Mouse (Mus musculus) gastrocnemius, postnatal 10 days (tissue): ENCODE measurements at regions not wholly inside any gene's neighbourhood (a gene's known extent, or its start where the extent isn't known, plus 50 kb on each side); places are given as distances from the start of the nearest gene placed in this dataset.

Experiments
- DNase-seq: peaks from one replicate; pipeline ENCODE4 v3.0.0; 2021; ENCODE audit warnings: mixed read lengths

GRCm38 (mm10) chr9:116329147-116329546 lies 154.0 kb upstream of the Tgfbr2 start:
- no peak for DNase-seq

DNA sequence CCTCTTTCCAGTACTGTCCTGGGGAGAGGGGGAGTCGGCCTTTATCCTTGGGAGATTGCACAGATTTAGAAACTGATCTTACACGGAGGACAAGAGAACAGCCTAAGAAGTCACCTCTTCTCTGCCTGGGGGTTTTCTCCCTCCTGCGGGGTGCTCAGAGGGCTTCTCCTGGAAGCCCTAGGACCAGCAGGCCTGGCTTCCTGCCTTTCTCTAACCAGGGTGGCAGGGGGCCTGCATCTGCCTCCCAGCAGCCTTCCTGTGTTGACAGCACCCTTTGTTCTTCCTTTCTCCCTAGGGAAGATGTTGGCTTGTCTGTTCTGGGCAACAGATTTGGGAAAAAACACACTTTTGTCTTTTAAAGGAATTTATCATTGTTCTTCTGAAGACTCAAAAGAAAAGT lies 153.0 kb upstream of the Tgfbr2 start:
- no peak for DNase-seq

DNA sequence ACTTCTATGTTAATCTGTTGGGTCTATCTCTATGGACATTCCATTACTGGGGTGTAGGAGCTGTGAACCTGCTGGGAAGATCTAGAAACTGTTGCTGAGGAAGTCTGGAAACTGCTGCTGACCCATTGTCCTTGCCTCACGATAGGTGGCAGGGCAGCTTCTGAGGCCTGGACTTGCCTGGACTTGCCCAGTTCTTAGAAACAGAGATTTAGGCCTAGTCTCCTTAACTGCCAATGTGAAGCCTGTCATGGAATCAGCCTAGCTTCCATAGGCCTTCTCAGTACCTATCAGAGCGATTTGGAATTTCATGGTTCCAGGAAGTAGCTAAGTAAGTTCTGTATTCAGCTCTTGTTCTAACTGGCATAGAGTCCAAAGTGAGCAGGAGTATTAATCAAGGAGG lies 151.9 kb upstream of the Tgfbr2 start:
- no peak for DNase-seq

GRCm38 (mm10) chr9:116324971-116325370 lies 149.8 kb upstream of the Tgfbr2 start:
- no peak for DNase-seq

DNA sequence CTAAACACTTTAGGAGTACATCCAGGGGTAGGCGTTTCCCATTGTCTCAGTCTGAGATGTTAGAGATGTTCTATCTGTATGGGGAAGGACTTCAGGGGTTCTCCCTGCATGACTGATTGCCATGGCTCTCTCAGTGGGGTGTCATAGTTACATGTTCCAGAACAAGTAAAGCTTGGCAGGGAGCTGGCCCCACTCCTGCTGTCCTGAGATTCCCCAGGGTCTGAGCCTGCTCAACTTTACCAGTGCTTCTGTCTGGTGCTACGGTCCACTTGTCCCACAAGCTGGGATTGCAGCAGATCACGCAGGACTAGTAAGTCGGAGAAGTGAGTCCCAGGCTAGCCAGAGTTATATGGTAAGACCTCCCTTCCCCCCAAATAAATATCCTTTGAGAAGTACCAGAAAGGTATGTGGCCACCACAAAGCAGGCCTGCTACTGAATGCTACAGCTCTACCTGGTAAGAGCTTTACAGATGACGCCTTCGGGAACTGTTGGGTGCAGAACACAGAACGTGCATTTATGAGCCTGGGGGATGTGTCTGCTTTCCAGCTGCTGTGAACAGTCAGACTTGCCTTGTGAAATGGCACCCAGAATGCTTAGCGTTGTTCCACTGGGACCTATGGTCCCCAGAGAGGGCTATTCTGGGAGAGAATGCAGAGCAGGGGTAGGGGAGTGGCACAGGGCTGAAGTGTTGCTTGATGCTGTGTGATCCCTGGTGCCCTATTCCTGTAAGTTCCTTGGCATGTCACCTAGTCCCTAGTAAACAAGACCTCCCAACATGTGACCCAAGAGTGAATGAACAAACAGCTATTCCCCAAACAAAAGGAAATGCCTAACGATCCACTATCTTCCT lies 148.9 kb upstream of the Tgfbr2 start:
- DNase-seq, result no peak

DNA sequence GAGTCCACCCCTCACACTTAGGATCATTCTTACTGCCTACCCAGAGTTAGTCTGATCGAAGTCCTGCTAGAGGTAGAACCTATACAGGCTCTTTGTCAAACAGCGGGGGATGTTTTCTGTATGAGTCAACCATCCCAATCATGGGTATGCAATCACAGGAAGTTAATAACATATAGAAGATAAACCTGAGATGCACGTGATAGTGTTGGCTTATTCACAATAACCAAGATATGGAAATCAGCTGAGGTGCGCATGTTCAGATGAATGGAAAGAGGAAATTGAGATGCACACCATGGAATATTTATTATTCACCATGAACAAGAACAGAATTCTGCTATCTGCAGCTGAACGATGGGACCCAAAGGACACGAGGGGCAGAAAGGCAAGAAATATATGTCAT lies 146.7 kb upstream of the Tgfbr2 start:
- no peak for DNase-seq

DNA sequence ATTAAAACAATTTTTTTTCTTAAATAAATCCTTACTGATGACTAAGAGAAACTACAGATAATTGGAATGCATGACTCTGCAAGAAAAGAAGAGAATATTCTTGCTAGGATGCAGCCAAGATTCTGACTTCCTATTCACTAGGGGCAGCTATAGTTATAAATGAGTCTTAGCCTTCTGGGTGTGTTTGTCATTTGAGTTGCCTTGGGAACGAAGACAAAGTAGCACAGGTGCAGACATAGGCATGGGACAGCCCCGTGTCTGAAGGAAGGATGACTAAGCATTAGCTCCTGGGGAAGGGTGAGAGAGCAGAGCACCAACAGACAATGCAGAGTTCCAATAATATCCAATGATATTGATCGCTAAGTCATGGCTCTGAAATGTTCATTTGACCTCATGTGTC lies 144.3 kb upstream of the Tgfbr2 start:
- no peak for DNase-seq

- DNase-seq, result no peak
Measured at GRCm38 (mm10) chr9:116316582-116317095, 141.5 kb upstream of the Tgfbr2 start.

DNA sequence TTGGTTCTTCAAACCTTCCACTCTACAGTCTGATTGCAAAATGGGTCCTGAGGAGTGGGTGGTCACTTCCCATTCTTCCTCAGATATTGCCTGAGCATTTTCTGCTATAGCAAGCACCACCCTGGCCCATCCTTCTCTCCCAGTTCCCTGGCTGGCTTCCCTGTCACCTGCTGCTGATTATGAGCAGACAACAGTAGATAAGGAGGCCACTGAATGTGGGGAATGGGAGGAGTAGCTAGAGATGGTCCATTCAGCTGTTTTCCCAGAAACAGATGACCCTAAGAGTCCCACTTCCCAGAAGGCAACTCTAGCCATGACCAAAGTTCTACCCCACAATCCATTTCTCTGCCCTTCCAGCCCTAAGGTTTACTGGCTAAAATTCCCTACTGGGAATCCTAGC lies 139.6 kb upstream of the Tgfbr2 start:
- DNase-seq, result no peak

DNA sequence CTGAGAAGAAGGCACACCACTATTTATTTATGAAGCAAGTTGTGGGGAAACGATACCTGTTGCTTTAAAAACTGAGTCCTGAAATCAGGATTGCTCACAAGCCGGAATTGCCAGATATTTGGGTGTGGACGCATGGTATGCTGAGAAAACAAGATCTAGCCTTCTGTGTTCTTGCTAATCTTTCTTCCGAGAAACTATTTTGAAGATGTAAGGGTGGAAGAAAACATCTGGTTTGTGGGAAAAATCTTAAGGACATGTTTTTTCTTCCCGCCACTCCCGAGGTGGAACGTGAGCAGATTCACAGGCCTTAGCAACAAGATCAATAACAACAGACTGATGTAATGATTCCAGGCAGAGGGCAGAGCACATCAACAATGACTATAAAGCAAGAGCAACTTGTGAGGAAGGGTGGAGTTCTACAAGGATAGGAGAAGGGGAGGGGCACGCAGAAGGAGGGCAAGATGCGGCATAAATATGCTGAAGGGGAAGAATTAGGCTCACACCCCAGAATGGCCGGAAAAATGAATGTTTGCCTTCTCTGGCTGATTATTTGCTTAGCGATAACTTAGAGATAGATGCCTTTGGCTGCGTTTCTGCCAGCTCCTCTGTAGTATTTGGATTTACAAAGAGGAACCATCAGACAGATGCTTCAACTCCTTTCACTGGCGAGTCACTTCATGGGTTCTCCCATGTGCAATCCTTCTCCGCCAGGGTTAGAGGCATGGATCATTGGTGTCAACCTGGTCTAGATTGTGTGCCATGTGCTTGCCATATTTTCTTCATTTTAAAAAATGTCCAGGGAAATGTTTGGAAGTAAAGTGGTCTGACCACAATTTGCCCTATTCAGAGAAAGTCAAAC lies 139.0 kb upstream of the Tgfbr2 start:
- DNase-seq, result no peak

DNA sequence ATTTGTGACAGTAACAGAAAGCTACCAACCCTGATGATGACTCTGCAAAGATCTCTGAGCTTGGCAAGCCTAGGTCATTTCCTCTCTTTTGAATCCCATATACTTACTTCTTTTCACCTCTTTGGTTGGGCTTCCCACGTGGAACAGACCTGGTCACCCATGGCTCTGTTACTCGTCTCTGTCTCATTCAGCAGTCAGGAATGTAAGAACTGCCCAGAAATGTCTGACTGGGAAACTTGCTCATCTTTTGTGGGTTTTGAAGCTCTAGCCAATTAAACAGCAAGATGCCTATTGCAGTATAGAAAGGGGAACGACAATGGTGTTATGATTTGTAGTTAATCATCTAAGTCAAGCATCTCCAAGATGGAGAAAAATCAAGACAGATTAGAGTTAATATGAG lies 136.2 kb upstream of the Tgfbr2 start:
- no peak for DNase-seq

GRCm38 (mm10) chr9:116301602-116302001 lies 126.4 kb upstream of the Tgfbr2 start:
- DNase-seq, result no peak

GRCm38 (mm10) chr9:116298791-116299190 lies 123.6 kb upstream of the Tgfbr2 start:
- no peak for DNase-seq

- DNase-seq, result no peak
Measured at GRCm38 (mm10) chr9:116296349-116296748, 121.2 kb upstream of the Tgfbr2 start.

DNA sequence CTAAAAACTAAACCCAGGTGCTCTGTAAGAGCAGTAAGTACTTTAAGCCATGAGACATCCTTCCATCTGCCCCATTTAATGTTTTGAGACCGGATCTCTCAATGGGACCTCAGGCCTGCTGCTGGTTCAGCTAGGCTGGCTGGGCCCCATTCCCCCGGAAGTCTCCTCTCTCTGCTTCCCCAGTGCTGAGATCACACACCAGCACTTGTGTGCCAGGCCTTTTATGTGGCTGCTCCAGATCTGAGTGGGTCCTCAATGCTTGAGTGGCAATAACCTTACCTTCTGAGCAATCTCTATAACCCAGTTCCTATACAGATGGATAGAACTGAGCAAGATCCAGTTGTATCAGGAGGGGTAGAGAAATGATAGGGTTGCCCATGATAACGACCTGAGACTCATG lies 118.9 kb upstream of the Tgfbr2 start:
- no peak for DNase-seq

DNA sequence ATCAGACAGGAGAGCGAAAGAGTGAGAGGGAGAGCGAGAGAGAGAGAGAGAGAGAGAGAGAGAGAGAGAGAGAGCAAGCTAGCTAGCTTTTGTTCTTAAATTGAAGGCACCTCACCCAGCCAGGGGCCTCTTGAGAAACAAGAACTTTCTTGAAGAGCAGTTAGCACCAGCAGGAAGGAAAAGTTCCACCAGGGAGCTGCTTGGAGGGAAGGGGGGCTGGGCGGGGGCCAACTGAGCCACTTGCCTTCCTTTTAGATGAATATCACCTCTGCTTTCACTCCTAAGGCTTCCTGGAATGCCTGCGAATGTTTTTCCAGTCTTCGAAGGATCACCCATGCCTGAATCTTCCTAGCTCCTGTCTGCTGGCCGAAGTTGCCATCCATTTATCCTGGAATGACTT lies 118.0 kb upstream of the Tgfbr2 start:
- no peak for DNase-seq

GRCm38 (mm10) chr9:116291624-116292023 lies 116.5 kb upstream of the Tgfbr2 start:
- DNase-seq, result no peak

DNA sequence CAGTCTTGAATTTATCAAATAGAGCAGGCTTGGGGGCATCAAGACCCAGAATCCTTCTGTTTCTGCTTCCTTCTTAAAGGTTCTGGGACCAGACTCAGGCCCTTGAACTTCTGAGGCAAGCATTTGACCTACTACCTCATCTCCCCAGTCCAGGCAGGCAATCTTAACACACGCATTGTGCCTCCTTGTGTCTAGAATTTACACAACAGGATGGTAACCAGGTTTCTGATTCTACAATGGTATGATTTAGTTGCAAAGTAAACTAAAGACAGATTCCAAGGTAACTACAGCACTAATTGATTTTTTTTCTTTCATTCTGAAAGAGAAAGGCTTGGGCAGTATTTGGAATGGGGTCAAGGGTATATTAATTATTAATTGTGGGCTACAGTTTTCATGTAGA lies 115.7 kb upstream of the Tgfbr2 start:
- DNase-seq, result no peak

DNA sequence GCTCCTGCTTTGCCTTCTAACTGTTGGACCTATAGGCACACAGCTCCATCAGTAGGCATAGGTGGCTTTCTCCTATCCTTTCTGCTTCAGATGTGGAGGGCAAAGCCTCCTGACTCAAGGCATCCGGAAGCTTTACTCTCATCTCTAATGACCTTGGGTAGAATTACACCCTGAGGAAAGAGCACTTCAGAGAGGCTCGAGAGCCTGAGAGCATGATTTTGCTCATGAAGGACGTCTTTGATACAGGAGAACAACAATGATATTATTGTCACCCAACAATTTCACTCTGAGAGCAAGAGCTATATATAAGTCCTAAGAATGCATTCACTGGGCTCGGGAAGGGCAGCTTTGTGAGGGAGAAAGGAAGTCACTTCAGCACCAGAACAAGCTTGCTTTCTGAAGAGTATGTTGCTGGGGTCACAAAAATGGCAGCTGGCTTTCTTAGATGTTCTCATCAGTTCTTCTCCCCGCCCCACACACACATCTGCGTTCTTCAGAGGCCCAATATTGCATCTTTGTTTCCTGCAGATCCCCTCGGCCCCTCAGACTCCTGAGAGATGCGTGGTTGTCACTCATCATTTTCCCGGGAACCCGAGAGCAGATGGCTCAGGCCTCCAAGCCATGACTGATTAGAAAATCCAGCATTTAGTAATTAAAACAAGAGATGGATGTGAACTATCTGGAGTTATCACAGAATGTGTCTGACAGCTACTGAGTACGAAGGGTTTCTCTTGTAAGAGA lies 110.7 kb upstream of the Tgfbr2 start:
- no peak for DNase-seq

- DNase-seq, result no peak
Measured at GRCm38 (mm10) chr9:116283790-116284526, 108.8 kb upstream of the Tgfbr2 start.

- peak; percentile 18 for DNase-seq
Measured at GRCm38 (mm10) chr9:116281654-116282053, 106.5 kb upstream of the Tgfbr2 start.

GRCm38 (mm10) chr9:116280146-116280545 lies 105.0 kb upstream of the Tgfbr2 start:
- DNase-seq, result no peak
